Mouse (Mus musculus) midbrain, postnatal 0 days (tissue): Measurements from ENCODE around the gene Sipa1l1. TPM values are rescaled to one million over a fixed set of nuclear protein-coding genes. Genes with fewer than 3 reads are reported as not detected.

Experiments
- ATAC-seq: fragments of 200-750 bp; cut with Nextera tagmentation; 2 replicates; pipeline ENCODE4 v1.8.0; 2017; ENCODE audit warnings: moderate number of reproducible peaks, mild to moderate bottlenecking, moderate TSS enrichment, moderate library complexity; ENCODE audit not compliant: low FRiP score
- DNase-seq: peaks from one replicate; pipeline ENCODE4 v3.0.0-alpha.2; 2015; ENCODE audit warnings: low spot score
- H3K27ac ChIP-seq: fragments of 300-500 bp; sonication (generic); 2 replicates; pipeline ENCODE4 v1.5.1; 2014; ENCODE audit warnings: low read depth, mild to moderate bottlenecking, low read length, mixed read lengths
- H3K27me3 ChIP-seq: fragments of 300-500 bp; sonication (generic); 2 replicates; pipeline ENCODE4 v1.6.1; 2014; ENCODE audit warnings: low read length, control low read depth, mixed read lengths; ENCODE audit not compliant: insufficient read depth
- H3K36me3 ChIP-seq: fragments of 300-500 bp; sonication (generic); 2 replicates; pipeline ENCODE4 v1.6.1; 2014; ENCODE audit warnings: low read length, control low read depth, mixed read lengths; ENCODE audit not compliant: insufficient read depth
- H3K4me1 ChIP-seq: fragments of 300-500 bp; sonication (generic); 2 replicates; pipeline ENCODE4 v1.6.1; 2014; ENCODE audit warnings: mild to moderate bottlenecking, control low read depth, antibody characterized with exemption, low read length, mixed read lengths; ENCODE audit not compliant: insufficient read depth
- H3K4me2 ChIP-seq: fragments of 300-500 bp; sonication (generic); 2 replicates; pipeline ENCODE4 v1.6.1; 2014; ENCODE audit warnings: low read depth, mild to moderate bottlenecking, low read length, mixed read lengths; ENCODE audit not compliant: poor library complexity, severe bottlenecking
- H3K4me3 ChIP-seq: fragments of 300-500 bp; sonication (generic); 2 replicates; pipeline ENCODE4 v1.5.1; 2014; ENCODE audit warnings: low read depth, mild to moderate bottlenecking, low read length, moderate library complexity
- H3K9ac ChIP-seq: fragments of 300-500 bp; sonication (generic); replicated peaks from 2 replicates; pipeline ENCODE4 v1.6.1; 2014; ENCODE audit warnings: mild to moderate bottlenecking, low read length, moderate library complexity, mixed read lengths; ENCODE audit not compliant: poor library complexity, severe bottlenecking
- H3K9me3 ChIP-seq: fragments of 300-500 bp; sonication (generic); 2 replicates; pipeline ENCODE4 v1.6.1; 2016; ENCODE audit warnings: low read length, control low read depth
- CTCF ChIP-seq: IDR thresholded peaks from 2 replicates; pipeline ENCODE4 v1.5.1; 2016; ENCODE audit warnings: antibody characterized with exemption, mild to moderate bottlenecking
- WGBS: fragments of 180-500 bp; shearing (Covaris S2); extraction: QIAGEN DNeasy Blood & Tissue Kit; methylation state at CpG from one replicate; pipeline ENCODE4 v1.1.7; 2014; 5-methylcytosine and 5-hydroxymethylcytosine counted together
- polyA plus RNA-seq: library from polyadenylated mRNA; unstranded; fragments of >200 nt; fragmentation: Nextera tagmentation; extraction: Ambion mirVana; gene quantifications from 2 replicates; pipeline ENCODE4 v1.2.1, GENCODE M21; 2015
- total RNA-seq: library from RNA; depleted of rRNA; stranded (reverse); fragments of >200 nt; gene quantifications from 2 replicates; pipeline ENCODE4 v1.2.3, GENCODE M21; 2014

Gene Sipa1l1
- total and polyA plus RNA-seq, 2 experiments from 2014 or later, result 7.1 to 22.2 TPM

DNA sequence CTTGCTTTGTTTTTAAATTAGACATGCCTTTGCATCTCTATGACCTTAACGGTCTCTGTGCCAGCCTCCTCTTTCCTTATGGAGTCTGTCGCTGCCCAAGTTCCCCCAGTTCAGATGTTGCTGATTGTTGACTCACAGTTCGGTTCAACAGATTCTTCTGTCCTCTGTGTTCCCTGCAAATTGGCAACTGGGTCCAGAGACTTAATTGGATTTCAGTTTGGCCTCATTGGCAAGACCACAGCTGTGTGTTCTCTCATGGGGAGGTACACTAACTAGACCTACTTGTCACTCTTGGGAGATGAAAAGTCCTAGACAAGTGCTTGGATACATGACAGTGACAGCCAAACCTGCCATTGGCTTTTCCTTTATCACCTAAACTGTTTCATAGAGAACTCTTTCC, 25.7 kb upstream of the Sipa1l1 start:
- DNase-seq (no peak), ATAC-seq (no peak)
- Histone ChIP-seq H3K27ac (no peak overlapping the region), H3K36me3 (no peaks in the 10 kb centered on the region), H3K4me1 (no peaks in the 10 kb centered on the region), H3K9me3 (no peaks in the 10 kb centered on the region), H3K4me3 (no peak overlapping the region), H3K4me2 (no peak overlapping the region), H3K27me3 (no peaks in the 10 kb centered on the region), H3K9ac (no peak overlapping the region)
- no peak for TF ChIP-seq CTCF
- 90% methylated on average over 3 of the region's 3 CpGs for WGBS

DNA sequence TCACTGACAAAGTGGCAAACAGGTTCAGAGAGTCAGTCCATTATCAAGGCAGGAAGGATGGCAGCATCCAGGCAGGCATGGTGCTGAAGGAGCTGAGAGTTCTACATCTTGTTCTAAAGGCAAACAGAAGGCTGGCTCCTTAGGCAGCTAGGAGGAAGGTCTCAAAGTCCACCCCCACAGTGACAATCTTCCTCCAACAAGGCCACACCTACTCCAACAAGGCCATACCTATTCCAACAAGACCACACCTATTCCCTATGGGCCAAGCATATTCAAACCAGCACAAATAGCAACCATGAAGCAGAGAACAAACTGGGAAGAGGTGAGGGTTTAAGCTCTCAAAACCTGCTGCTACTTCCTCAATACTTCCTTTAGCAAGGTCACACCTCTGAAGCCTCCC, 23.9 kb upstream of the Sipa1l1 start:
- H3K27ac ChIP-seq, result no peak overlapping the region
- no peak overlapping the region for H3K4me3 ChIP-seq
- H3K4me2 ChIP-seq, result no peak overlapping the region
- H3K9me3 ChIP-seq, result no peaks in the 10 kb centered on the region
- H3K4me1 ChIP-seq, result no peaks in the 10 kb centered on the region
- TF ChIP-seq CTCF, result no peak
- DNase-seq (no peak), ATAC-seq (no peak)
- no peaks in the 10 kb centered on the region for H3K36me3 ChIP-seq
- no peaks in the 10 kb centered on the region for H3K27me3 ChIP-seq
- H3K9ac ChIP-seq, result no peak overlapping the region

DNA sequence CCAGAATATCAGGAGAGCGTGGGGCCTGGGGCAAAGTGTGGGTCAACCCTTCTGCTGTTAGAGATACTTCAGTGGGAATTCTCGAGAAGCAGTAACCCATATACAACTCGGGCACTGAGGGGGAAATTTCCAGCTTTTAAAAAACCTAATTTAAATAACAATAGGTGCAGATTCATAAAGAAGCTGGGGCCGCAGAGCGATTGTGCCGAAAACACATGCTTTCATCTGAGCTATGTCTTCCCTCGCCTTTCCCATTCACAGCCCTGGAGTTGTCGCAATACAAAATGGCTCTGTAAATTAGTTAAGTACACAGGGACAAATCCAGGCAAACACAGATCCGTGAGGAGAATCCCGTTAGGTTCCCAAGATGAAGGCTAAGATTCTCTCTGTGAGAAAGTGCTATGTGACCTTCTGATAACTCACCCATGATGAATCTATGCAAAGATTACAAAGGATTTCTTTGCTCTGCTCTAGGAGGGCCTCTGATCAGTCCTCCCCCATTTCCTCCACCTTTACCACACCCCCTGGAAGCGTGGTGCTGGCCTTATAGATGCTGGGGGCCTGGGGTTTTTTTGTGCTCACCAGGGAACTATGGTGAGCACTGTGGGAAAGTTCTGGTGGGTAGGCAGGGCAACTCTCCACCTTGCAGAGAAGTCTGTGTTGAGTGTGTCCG, 22.0 kb upstream of the Sipa1l1 start:
- H3K27ac ChIP-seq, result no peak overlapping the region
- no peak for TF ChIP-seq CTCF
- no peak overlapping the region for H3K9ac ChIP-seq
- H3K4me2 ChIP-seq, result no peak overlapping the region
- 32% methylated on average over 12 of the region's 12 CpGs for WGBS
- no peak overlapping the region for H3K4me3 ChIP-seq
- H3K9me3 ChIP-seq, result no peaks in the 10 kb centered on the region
- DNase-seq (no peak), ATAC-seq (no peak)
- H3K4me1 ChIP-seq, result no peaks in the 10 kb centered on the region
- H3K36me3 ChIP-seq, result no peaks in the 10 kb centered on the region
- no peaks in the 10 kb centered on the region for H3K27me3 ChIP-seq

DNA sequence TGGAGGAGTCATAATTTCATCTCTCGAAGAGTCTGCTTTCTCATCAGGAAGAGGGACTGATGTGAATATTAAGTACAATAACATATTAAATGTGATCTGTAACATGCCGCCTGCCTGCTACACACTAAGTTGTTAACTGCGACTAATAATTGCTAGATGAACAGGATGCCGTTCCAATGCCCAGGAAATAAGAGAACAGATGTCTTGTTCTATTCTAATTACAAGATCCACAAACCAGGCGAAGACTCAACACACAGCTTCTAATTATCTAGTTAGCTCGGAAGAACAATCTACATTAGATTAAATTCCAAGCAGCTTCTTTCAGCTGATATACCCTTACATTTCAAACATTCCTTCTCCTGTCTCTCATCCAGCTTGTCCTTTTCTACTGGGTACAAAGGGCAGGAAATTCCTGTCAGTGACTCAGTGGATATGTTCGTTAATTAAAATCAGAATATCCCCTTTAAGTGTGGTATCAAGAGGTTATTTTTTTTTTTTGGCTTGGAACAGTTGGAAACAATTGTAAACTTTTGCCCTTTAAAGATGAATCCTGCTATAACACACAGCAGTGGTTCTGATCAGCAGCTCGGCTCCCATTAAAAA, 20.7 kb upstream of the Sipa1l1 start:
- 69% methylated on average over 8 of the region's 8 CpGs for WGBS
- no peak overlapping the region for H3K4me2 ChIP-seq
- DNase-seq, result peak; percentile 33
- H3K36me3 ChIP-seq, result no peaks in the 10 kb centered on the region
- no peak overlapping the region for H3K9ac ChIP-seq
- no peaks in the 10 kb centered on the region for H3K27me3 ChIP-seq
- ATAC-seq, result no peak
- H3K27ac ChIP-seq, result no peak overlapping the region
- H3K4me1 ChIP-seq, result no peaks in the 10 kb centered on the region
- H3K9me3 ChIP-seq, result no peaks in the 10 kb centered on the region
- no peak overlapping the region for H3K4me3 ChIP-seq
- no peak for TF ChIP-seq CTCF

DNA sequence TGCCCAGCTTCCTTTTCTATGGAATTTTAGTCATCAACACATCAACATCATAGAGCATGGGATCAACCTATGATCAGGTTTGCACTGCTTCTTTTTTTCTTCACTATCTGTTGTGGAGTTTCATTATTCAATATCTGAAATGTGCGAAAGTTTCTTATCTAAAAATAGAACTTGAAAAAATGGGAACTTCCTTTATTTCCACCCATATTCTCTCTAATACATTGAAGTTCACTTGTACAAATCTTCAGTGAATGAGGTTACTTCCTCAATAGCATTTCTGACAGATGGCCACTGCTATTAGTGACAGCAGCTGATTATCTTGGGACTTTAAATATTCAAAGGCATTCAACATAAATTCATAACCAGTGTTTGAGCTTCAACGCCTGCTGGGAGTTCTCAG, 18.1 kb upstream of the Sipa1l1 start:
- H3K9me3 ChIP-seq, result no peaks in the 10 kb centered on the region
- no peak overlapping the region for H3K4me2 ChIP-seq
- H3K4me1 ChIP-seq, result no peaks in the 10 kb centered on the region
- no peaks in the 10 kb centered on the region for H3K36me3 ChIP-seq
- H3K9ac ChIP-seq, result no peak overlapping the region
- no peak overlapping the region for H3K4me3 ChIP-seq
- DNase-seq, result peak; percentile 32
- TF ChIP-seq CTCF, result no peak
- WGBS, result 64% methylated on average over 2 of the region's 2 CpGs
- H3K27ac ChIP-seq, result no peak overlapping the region
- no peak for ATAC-seq
- H3K27me3 ChIP-seq, result no peaks in the 10 kb centered on the region

DNA sequence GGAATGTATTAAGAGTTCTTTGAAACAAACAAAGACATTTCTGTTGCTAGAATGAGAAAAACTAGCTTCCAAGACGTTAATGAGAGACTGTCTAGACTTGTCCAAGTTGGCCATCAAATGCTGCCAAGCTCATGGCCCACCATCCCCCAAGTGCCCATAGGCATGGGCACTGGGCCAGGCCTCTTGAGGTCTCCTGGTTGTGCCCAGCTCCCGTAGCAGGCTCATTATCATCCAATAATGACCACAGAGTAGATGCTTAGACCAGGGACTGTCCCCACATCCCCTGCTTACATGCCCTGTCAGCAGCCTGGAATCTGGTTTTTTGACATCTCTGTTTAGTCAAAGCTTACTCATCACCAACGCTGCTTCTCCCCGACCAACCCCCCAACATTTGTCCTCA, 14.6 kb upstream of the Sipa1l1 start:
- H3K4me1 ChIP-seq, result no peaks in the 10 kb centered on the region
- WGBS, result 76% methylated on average over 4 of the region's 4 CpGs
- no peak for ATAC-seq
- DNase-seq, result no peak
- H3K9me3 ChIP-seq, result no peaks in the 10 kb centered on the region
- no peak overlapping the region for H3K9ac ChIP-seq
- H3K27me3 ChIP-seq, result no peaks in the 10 kb centered on the region
- no peak overlapping the region for H3K4me2 ChIP-seq
- H3K27ac ChIP-seq, result no peak overlapping the region
- no peak overlapping the region for H3K4me3 ChIP-seq
- H3K36me3 ChIP-seq, result no peaks in the 10 kb centered on the region
- no peak for TF ChIP-seq CTCF
